Mouse (Mus musculus): ENCODE data around the gene Cdk2ap1.

GRCm38 (mm10) chr5:124365754-124366153 is 2.9 kb upstream of the Cdk2ap1 start:
- no peak for TF ChIP-seq CTCF (IDR thresholded peaks at IDR 0.05; ENCODE audit: low read depth)
- TF ChIP-seq EP300 (IDR thresholded peaks at IDR 0.05; ENCODE audit: low read depth) = no peak

Data from heart, postnatal 0 days (tissue).